Mouse (Mus musculus): Measurements from ENCODE around the gene Spock3. TPM values are rescaled to one million over a fixed set of nuclear protein-coding genes. Genes with fewer than 3 reads are reported as not detected.
A peak's percentile ranks its signal among the peaks of the same experiment; 100 is the strongest.
"Not testable (repeated sequence)": the region's sequence is repeated elsewhere in the genome, so short reads cannot be mapped to it uniquely, and the experiment has no call there.

The Spock3 gene
- polyA plus RNA-seq, 1 experiment from 2014 or later: 20.8 TPM

GRCm38 (mm10) chr8:63112919-63113318, 162.1 kb downstream of the Spock3 start:
- Histone ChIP-seq H3K27ac (ENCODE audit: low read depth, low read length) (no peak overlapping the region), H3K4me3 (ENCODE audit: low read depth, low read length) (no peak overlapping the region), H3K36me3 (ENCODE audit: control insufficient read depth, insufficient read depth, low read length) (no peaks in the 10 kb centered on the region), H3K4me2 (replicated peaks; ENCODE audit: low read depth, low read length) (no peak overlapping the region), H3K27me3 (ENCODE audit: control insufficient read depth, insufficient read depth, low read length) (no peaks in the 10 kb centered on the region), H3K9me3 (ENCODE audit: control insufficient read depth, low read length) (no peaks in the 10 kb centered on the region), H3K9ac (ENCODE audit: low read depth, low read length) (no peak overlapping the region), H3K4me1 (replicated peaks; ENCODE audit: control insufficient read depth, insufficient read depth, low read length) (no peaks in the 10 kb centered on the region)
- WGBS: 80% methylated on average over 1 of the region's 1 CpGs
- ATAC-seq (ENCODE audit: low FRiP score) (no peak), DNase-seq (ENCODE audit: low spot score) (no peak)

GRCm38 (mm10) chr8:63120508-63120907, 169.7 kb downstream of the Spock3 start:
- H3K27ac ChIP-seq (ENCODE audit: low read depth, low read length): no peak overlapping the region
- ATAC-seq (ENCODE audit: low FRiP score): 0 out of 2 replicates have a peak, but pooled peaks have one; percentile 49

GRCm38 (mm10) chr8:63135406-63135805, 184.6 kb downstream of the Spock3 start:
- no peak overlapping the region for H3K9ac ChIP-seq (ENCODE audit: low read depth, low read length)
- H3K4me2 ChIP-seq (replicated peaks; ENCODE audit: low read depth, low read length): no peak overlapping the region
- no peaks in the 10 kb centered on the region for H3K27me3 ChIP-seq (ENCODE audit: control insufficient read depth, insufficient read depth, low read length)
- H3K36me3 ChIP-seq (ENCODE audit: control insufficient read depth, insufficient read depth, low read length): no peaks in the 10 kb centered on the region
- no peaks in the 10 kb centered on the region for H3K4me1 ChIP-seq (replicated peaks; ENCODE audit: control insufficient read depth, insufficient read depth, low read length)
- H3K9me3 ChIP-seq (ENCODE audit: control insufficient read depth, low read length): no peaks in the 10 kb centered on the region
- no peak overlapping the region for H3K4me3 ChIP-seq (ENCODE audit: low read depth, low read length)
- ATAC-seq (ENCODE audit: low FRiP score) (no peak), DNase-seq (ENCODE audit: low spot score) (no peak)
- WGBS: 93% methylated on average over 3 of the region's 3 CpGs
- H3K27ac ChIP-seq (ENCODE audit: low read depth, low read length): no peak overlapping the region

More at GRCm38 (mm10) chr8:63120508-63120907, 169.7 kb downstream of the Spock3 start:
- Histone ChIP-seq H3K9ac (ENCODE audit: low read depth, low read length) (no peak overlapping the region), H3K36me3 (ENCODE audit: control insufficient read depth, insufficient read depth, low read length) (no peaks in the 10 kb centered on the region), H3K27me3 (ENCODE audit: control insufficient read depth, insufficient read depth, low read length) (no peaks in the 10 kb centered on the region), H3K4me1 (replicated peaks; ENCODE audit: control insufficient read depth, insufficient read depth, low read length) (no peaks in the 10 kb centered on the region), H3K4me3 (ENCODE audit: low read depth, low read length) (no peak overlapping the region), H3K9me3 (ENCODE audit: control insufficient read depth, low read length) (no peaks in the 10 kb centered on the region), H3K4me2 (replicated peaks; ENCODE audit: low read depth, low read length) (no peak overlapping the region)
- DNase-seq (ENCODE audit: low spot score): no peak
- WGBS: 76% methylated on average over 2 of the region's 2 CpGs

- WGBS: 55% methylated on average over 2 of the region's 2 CpGs
- H3K9me3 ChIP-seq (ENCODE audit: control insufficient read depth, low read length); H3K4me2 ChIP-seq (replicated peaks; ENCODE audit: low read depth, low read length); H3K27me3 ChIP-seq (ENCODE audit: control insufficient read depth, insufficient read depth, low read length); H3K9ac ChIP-seq (ENCODE audit: low read depth, low read length); H3K27ac ChIP-seq (ENCODE audit: low read depth, low read length); DNase-seq (ENCODE audit: low spot score); H3K4me3 ChIP-seq (ENCODE audit: low read depth, low read length); H3K36me3 ChIP-seq (ENCODE audit: control insufficient read depth, insufficient read depth, low read length); ATAC-seq (ENCODE audit: low FRiP score); H3K4me1 ChIP-seq (replicated peaks; ENCODE audit: control insufficient read depth, insufficient read depth, low read length): not testable (repeated sequence)
Measured at GRCm38 (mm10) chr8:63163861-63164260, 213.1 kb downstream of the Spock3 start.

- no peaks in the 10 kb centered on the region for H3K4me1 ChIP-seq (replicated peaks; ENCODE audit: control insufficient read depth, insufficient read depth, low read length)
- no peak overlapping the region for H3K4me2 ChIP-seq (replicated peaks; ENCODE audit: low read depth, low read length)
- H3K9ac ChIP-seq (ENCODE audit: low read depth, low read length): no peak overlapping the region
- no peak for DNase-seq (ENCODE audit: low spot score)
- no peak for ATAC-seq (ENCODE audit: low FRiP score)
- H3K4me3 ChIP-seq (ENCODE audit: low read depth, low read length): no peak overlapping the region
- no peaks in the 10 kb centered on the region for H3K27me3 ChIP-seq (ENCODE audit: control insufficient read depth, insufficient read depth, low read length)
- no peaks in the 10 kb centered on the region for H3K36me3 ChIP-seq (ENCODE audit: control insufficient read depth, insufficient read depth, low read length)
- H3K9me3 ChIP-seq (ENCODE audit: control insufficient read depth, low read length): no peaks in the 10 kb centered on the region
- H3K27ac ChIP-seq (ENCODE audit: low read depth, low read length): no peak overlapping the region
Measured at GRCm38 (mm10) chr8:63165326-63165725, 214.5 kb downstream of the Spock3 start.

- H3K4me2 ChIP-seq (replicated peaks; ENCODE audit: low read depth, low read length): no peak overlapping the region
- no peaks in the 10 kb centered on the region for H3K4me1 ChIP-seq (replicated peaks; ENCODE audit: control insufficient read depth, insufficient read depth, low read length)
- ATAC-seq (ENCODE audit: low FRiP score) (no peak), DNase-seq (ENCODE audit: low spot score) (no peak)
- H3K9ac ChIP-seq (ENCODE audit: low read depth, low read length): no peak overlapping the region
- H3K4me3 ChIP-seq (ENCODE audit: low read depth, low read length): no peak overlapping the region
- no peaks in the 10 kb centered on the region for H3K27me3 ChIP-seq (ENCODE audit: control insufficient read depth, insufficient read depth, low read length)
- H3K9me3 ChIP-seq (ENCODE audit: control insufficient read depth, low read length): no peaks in the 10 kb centered on the region
- H3K36me3 ChIP-seq (ENCODE audit: control insufficient read depth, insufficient read depth, low read length): no peaks in the 10 kb centered on the region
- H3K27ac ChIP-seq (ENCODE audit: low read depth, low read length): no peak overlapping the region
Measured at GRCm38 (mm10) chr8:63169956-63170355, 219.1 kb downstream of the Spock3 start.

GRCm38 (mm10) chr8:63181272-63181671, 230.5 kb downstream of the Spock3 start:
- H3K27me3 ChIP-seq (ENCODE audit: control insufficient read depth, insufficient read depth, low read length): no peaks in the 10 kb centered on the region
- no peaks in the 10 kb centered on the region for H3K9me3 ChIP-seq (ENCODE audit: control insufficient read depth, low read length)
- DNase-seq (ENCODE audit: low spot score): no peak
- no peak for ATAC-seq (ENCODE audit: low FRiP score)
- 93% methylated on average over 1 of the region's 1 CpGs for WGBS
- H3K4me2 ChIP-seq (replicated peaks; ENCODE audit: low read depth, low read length): no peak overlapping the region
- no peaks in the 10 kb centered on the region for H3K36me3 ChIP-seq (ENCODE audit: control insufficient read depth, insufficient read depth, low read length)
- H3K9ac ChIP-seq (ENCODE audit: low read depth, low read length): no peak overlapping the region
- H3K4me3 ChIP-seq (ENCODE audit: low read depth, low read length): no peak overlapping the region
- no peaks in the 10 kb centered on the region for H3K4me1 ChIP-seq (replicated peaks; ENCODE audit: control insufficient read depth, insufficient read depth, low read length)
- no peak overlapping the region for H3K27ac ChIP-seq (ENCODE audit: low read depth, low read length)

- Histone ChIP-seq H3K4me2 (replicated peaks; ENCODE audit: low read depth, low read length) (no peak overlapping the region), H3K27me3 (ENCODE audit: control insufficient read depth, insufficient read depth, low read length) (no peaks in the 10 kb centered on the region), H3K9me3 (ENCODE audit: control insufficient read depth, low read length) (no peaks in the 10 kb centered on the region), H3K27ac (ENCODE audit: low read depth, low read length) (no peak overlapping the region), H3K4me3 (ENCODE audit: low read depth, low read length) (no peak overlapping the region), H3K36me3 (ENCODE audit: control insufficient read depth, insufficient read depth, low read length) (no peaks in the 10 kb centered on the region), H3K4me1 (replicated peaks; ENCODE audit: control insufficient read depth, insufficient read depth, low read length) (no peaks in the 10 kb centered on the region), H3K9ac (ENCODE audit: low read depth, low read length) (no peak overlapping the region)
- ATAC-seq (ENCODE audit: low FRiP score) (no peak), DNase-seq (ENCODE audit: low spot score) (no peak)
Measured at GRCm38 (mm10) chr8:63258812-63259385, 308.1 kb downstream of the Spock3 start.

GRCm38 (mm10) chr8:63262516-63262915, 311.7 kb downstream of the Spock3 start:
- Histone ChIP-seq H3K27me3 (ENCODE audit: control insufficient read depth, insufficient read depth, low read length) (no peaks in the 10 kb centered on the region), H3K4me1 (replicated peaks; ENCODE audit: control insufficient read depth, insufficient read depth, low read length) (no peaks in the 10 kb centered on the region), H3K9me3 (ENCODE audit: control insufficient read depth, low read length) (no peaks in the 10 kb centered on the region), H3K9ac (ENCODE audit: low read depth, low read length) (no peak overlapping the region), H3K27ac (ENCODE audit: low read depth, low read length) (no peak overlapping the region), H3K4me2 (replicated peaks; ENCODE audit: low read depth, low read length) (no peak overlapping the region), H3K36me3 (ENCODE audit: control insufficient read depth, insufficient read depth, low read length) (no peaks in the 10 kb centered on the region), H3K4me3 (ENCODE audit: low read depth, low read length) (no peak overlapping the region)
- 86% methylated on average over 4 of the region's 4 CpGs for WGBS
- ATAC-seq (ENCODE audit: low FRiP score) (no peak), DNase-seq (ENCODE audit: low spot score) (no peak)

Measured in hindbrain, embryonic 11.5 days (tissue).